Mouse (Mus musculus) adrenal gland, postnatal 10 days (tissue): ENCODE measurements around the gene Ehmt2. TPM values are rescaled to one million over a fixed set of nuclear protein-coding genes. Genes with fewer than 3 reads are reported as not detected.
"Not testable (repeated sequence)": the region's sequence is repeated elsewhere in the genome, so short reads cannot be mapped to it uniquely, and the experiment has no call there.

Source experiments
- DNase-seq: peaks from one replicate; pipeline ENCODE4 v3.0.0; 2021; ENCODE audit warnings: mixed read lengths
- total RNA-seq, 2 experiments: library from RNA; stranded (reverse); gene quantifications; 2 replicates each; pipeline ENCODE4 v1.2.3; 2021

The Ehmt2 gene
- total RNA-seq, 2 experiments from 2014 or later, result 113 to 137 TPM

DNA sequence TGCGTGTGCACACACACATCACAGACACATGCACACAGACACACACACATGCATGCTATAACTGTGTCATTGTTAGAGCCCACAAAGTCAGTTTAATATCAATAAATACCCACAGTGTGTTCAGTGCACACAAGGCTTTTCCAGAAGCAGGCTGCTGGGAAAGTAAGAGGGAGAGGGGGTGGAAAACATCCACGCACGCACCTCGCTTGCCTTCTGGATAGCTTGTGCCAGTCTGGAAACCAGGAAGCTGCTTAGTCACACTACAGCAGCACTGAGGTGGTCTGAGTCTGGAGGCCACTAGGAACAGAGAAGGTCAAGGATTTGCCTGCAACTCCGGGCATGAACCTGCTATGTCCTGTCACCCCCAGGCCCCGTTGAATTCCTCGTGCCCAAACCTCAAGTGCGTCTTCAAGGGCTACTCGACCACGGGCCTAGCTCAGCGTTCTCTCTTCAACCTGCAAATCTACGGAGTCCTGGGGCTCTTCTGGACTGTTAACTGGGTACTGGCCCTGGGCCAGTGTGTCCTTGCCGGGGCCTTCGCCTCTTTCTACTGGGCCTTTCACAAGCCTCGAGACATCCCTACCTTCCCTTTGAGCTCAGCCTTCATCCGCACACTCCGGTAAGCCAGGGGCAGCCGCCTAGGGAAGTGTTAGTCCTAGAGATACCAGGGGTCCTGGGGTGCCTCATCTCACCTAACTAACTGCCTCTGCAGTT lies 29.2 kb downstream of the Ehmt2 start:
- DNase-seq, result peak; percentile 41

- no peak for DNase-seq
Observed at GRCm38 (mm10) chr17:34928841-34929240, 30.6 kb downstream of the Ehmt2 start.

DNA sequence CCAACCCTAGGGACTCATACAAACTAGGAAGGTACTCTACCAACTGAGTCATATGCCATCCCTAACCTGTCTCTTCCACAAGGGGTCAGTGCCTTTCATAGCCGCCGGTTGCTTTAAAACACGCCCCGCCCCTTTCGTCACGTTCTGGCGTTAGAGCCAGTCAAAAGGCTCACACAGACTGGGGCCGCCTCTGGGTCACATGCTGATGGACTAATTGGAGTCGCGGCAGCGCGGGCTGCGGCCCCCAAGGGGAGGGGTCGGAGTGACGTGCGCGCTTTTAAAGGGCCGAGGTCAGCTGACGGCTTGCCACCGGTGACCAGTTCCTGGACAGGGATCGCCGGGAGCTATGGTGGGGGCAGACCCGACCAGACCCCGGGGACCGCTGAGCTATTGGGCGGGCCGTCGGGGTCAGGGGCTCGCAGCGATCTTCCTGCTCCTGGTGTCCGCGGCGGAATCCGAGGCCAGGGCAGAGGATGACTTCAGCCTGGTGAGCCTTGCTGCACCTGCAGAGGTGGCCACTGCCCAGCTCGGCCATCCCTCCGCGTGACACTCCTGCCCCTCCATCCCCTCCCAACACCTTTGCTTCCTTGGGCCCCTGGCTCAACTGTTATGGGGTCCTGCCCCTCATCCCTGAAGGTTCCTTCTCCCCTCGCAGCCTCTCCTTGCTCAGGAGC lies 32.9 kb downstream of the Ehmt2 start, which contains the start of gene Neu1:
Gene Neu1, plus strand, starts transcription at position 193 of the 674 bp plus-strand sequence.
- peak; percentile 98 for DNase-seq

DNA sequence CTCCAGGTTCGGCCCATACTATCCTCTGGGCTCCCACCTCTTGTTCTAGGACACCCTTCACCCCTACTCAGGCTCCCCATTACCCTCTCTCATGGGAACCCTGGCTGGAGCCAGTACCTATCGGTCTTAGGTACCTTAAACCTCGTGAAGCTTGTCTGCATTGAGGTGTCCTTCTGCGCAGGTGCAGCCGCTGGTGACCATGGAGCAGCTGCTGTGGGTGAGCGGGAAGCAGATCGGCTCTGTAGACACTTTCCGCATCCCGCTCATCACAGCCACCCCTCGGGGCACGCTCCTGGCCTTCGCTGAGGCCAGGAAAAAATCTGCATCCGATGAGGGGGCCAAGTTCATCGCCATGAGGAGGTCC lies 33.4 kb downstream of the Ehmt2 start:
- DNase-seq, result no peak

GRCm38 (mm10) chr17:34932287-34932686 lies 34.0 kb downstream of the Ehmt2 start:
- no peak for DNase-seq

DNA sequence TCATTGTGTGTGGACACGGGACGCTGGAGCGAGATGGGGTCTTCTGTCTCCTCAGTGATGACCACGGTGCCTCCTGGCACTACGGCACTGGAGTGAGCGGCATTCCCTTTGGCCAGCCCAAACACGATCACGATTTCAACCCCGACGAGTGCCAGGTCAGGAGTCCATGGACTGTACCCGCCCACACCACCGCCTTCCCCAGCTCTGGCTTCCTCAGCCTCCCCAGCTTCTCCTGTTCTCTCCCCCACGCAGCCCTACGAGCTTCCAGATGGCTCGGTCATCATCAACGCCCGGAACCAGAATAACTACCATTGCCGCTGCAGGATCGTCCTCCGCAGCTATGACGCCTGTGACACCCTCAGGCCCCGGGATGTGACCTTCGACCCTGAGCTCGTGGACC lies 35.8 kb downstream of the Ehmt2 start:
- DNase-seq, result no peak

GRCm38 (mm10) chr17:34934830-34935229 lies 36.6 kb downstream of the Ehmt2 start:
- DNase-seq, result no peak

GRCm38 (mm10) chr17:34937960-34938505 lies 39.8 kb downstream of the Ehmt2 start:
- no peak for DNase-seq

DNA sequence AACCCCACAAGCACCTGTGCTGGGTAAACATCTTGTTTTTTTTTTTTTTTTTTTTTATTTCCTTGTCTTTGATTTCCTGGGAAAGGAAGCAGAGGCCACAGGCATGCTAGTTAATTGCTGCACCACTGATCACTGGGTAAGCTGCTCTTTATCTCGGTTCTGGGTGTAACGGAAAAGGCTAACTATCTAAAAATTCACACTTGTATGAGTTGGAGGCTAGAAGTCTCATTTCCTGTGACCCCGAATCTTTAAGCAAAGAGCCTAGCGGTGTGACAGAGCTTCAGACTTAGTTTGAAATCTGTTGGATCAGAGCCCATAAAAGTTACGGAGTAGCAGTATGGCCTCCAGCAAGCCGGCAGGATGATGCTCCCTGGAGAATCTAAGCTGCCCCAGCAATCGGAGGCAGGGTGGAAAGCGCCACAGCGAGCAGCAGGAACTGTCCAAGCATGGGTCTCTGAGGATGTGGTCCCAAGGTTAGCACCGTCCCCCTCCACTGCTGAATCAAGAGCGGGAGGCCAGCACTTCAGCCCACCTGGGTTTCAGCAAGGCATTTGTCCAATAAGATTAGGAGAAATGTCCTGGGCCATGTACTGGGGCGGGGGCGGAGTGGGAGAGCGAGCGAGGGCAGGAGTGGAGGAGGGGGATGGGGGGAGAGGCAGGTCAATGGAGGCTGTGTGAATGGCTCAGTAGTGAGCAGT lies 43.2 kb downstream of the Ehmt2 start:
- peak; percentile 41 for DNase-seq

DNA sequence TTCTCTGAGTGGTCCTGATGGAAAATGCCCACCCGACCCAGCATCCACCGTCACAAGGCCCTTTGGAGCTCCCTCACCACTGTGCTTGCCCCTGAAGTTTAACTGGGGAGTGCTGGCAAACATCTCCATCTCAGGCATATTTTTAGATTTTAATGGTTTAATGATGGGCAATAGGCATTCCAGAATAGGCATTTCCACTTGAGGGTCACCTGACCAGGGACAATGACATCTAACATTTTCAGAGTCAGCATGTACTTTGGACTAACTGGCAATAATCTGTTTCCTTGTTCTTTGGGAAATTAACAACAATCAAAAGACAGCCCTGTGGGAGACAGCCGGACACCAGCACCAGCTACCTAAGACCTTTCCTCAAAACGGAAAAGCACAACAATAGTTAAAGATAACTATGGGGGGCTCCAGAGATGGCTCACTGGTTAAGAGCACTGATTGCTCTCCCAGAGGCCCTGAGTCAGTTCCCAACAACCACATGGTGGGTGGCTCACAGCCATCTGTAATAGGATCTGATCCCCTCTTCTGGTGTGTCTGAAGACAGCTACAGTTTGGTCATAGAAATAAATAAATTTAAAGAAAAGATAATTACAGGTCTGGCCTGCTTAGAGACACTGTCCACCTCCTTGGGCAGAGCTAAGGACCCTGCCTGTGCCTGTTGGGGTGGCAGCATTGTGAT lies 45.0 kb downstream of the Ehmt2 start:
- no peak for DNase-seq

- no peak for DNase-seq
Observed at GRCm38 (mm10) chr17:34944362-34944761, 46.1 kb downstream of the Ehmt2 start.

DNA sequence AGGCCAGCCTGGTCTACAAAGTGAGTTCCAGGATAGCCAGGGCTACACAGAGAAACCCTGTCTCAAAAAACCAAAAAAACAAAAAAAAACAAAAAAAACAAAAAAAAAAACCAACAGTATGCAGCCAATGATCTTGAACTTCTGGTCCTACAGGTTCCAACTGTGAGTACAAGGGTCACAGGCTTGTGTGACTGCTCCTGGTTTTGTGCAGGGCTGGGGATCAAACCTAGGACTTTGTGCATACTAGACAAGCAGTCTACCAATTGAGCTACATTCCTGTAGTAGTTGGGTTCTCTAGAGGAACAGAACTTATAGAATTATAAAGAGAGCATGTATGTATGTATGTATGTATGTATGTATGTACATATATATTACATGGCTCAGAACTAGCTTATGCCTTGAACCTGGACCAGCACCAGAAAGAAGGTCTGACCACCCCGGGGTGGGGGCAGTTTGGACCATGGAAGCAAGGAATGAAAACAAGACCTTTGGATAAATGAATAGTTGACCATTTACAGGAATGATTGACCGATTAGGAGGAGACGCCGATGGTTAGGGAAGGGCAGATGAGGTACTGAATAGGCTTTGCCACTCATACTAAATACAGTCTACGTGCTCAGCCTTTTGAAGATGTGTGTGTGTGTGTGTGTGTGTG lies 48.3 kb downstream of the Ehmt2 start:
- no peak for DNase-seq

GRCm38 (mm10) chr17:34947606-34948005 lies 49.3 kb downstream of the Ehmt2 start:
- peak; percentile 56 for DNase-seq

DNA sequence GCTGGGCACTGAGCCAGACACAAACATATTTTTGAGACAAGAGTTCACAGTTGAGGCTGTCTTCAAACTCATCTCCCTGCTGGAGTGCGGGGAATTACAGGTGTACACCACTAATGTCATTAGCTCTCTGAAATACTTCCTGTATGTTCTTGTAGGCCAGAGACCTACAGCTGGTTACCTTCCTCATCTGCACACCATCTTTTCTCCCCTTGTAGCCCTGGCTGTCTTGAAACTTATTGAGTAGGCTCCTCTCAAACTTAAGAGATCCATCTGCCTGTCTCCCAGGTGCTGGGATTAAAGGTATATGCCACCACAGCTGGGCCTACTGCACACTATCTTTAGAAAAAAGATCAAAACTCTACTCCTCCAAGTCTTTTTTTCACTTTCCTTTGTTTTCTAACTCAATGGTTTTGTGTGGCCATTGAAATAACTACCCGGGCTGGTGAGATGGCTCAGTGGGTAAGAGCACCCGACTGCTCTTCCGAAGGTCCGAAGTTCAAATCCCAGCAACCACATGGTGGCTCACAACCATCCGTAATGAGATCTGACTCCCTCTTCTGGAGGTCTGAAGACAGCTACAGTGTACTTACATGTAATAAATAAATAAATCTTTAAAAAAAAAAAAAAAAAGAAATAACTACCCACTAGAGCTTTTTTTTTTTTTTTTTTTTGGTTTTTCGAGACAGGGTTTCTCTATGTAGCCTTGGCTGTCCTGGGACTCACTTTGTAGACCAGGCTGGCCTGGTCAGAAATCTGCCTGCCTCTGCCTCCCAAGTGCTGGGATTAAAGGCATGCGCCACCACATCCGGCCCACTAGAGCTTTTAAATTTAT lies 50.7 kb downstream of the Ehmt2 start:
- DNase-seq, result not testable (repeated sequence)

GRCm38 (mm10) chr17:34949553-34949969 lies 51.3 kb downstream of the Ehmt2 start:
- DNase-seq, result no peak

- no peak for DNase-seq
Observed at GRCm38 (mm10) chr17:34950514-34951455, 52.5 kb downstream of the Ehmt2 start.

DNA sequence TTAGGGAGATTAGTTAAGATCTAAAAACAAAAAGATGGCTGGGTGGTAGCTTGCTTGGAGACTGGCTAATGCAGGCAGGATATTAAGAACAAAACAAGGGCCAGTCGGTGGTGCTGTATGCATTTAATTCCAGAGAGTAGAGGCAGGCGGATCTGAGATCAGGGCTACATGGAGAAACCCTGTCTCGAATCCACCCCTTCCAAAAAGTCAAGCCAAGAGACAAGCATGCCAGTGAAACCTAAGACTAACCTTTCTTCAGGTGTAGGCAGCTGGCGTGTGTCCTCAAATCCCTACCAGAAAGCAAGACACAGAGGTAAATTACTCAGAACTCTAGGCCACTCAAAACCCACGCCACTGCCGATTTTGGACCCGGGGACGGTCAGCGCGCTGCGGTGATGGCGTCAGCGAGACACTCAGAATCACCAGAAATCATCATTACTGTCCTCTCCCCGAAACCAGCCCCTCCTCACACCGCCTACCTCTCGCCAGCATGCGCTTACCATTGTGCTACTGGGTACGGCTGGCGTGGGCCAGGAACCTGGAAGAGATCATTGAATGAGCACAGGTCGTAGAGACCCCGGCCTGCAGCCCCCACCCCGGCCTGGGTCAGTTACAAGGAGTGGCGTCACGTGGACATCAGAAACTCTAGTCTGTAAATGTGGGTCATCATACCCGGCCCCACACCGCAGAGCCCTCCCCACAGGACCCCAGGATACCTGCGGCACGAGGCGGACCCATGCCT lies 53.5 kb downstream of the Ehmt2 start:
- DNase-seq, result no peak

- DNase-seq, result peak; percentile 88
Observed at GRCm38 (mm10) chr17:34952378-34953040, 54.2 kb downstream of the Ehmt2 start.
